Comparison of ENCODE assay signal across 8 mouse cellular contexts in genomic region chr12:90729648-90730047, GRCm38 (mm10). TPM values are rescaled to one million over a fixed set of nuclear protein-coding genes. Genes with fewer than 3 reads are reported as not detected.
DNase-seq lines count a peak whose midpoint lies in the region; ATAC-seq and TF ChIP-seq lines count a peak whose summit lies in the region.

No protein-coding gene starts in this region.

- no peak overlapping the region for H3K9ac ChIP-seq in lung, embryonic 14.5 days

- no peak overlapping the region for H3K4me2 ChIP-seq in lung, embryonic 14.5 days

- H3K36me3 ChIP-seq in embryonic facial prominence, embryonic 10.5 days (replicated peaks), result no peaks in the 10 kb centered on the region
- H3K36me3 ChIP-seq in lung, embryonic 14.5 days (ENCODE audit: insufficient read depth), result no peaks in the 10 kb centered on the region
- H3K36me3 ChIP-seq in small intestine, adult 2 months (ENCODE audit: control insufficient read depth, insufficient read depth, low read length), result no peaks in the 10 kb centered on the region

- H3K27ac ChIP-seq in embryonic facial prominence, embryonic 10.5 days (replicated peaks), result no peak overlapping the region
- H3K27ac ChIP-seq in lung, embryonic 14.5 days (ENCODE audit: low read depth), result no peak overlapping the region
- no peak overlapping the region for H3K27ac ChIP-seq in small intestine, adult 2 months (ENCODE audit: insufficient read depth, low read depth, low read length)

- WGBS in embryonic facial prominence, embryonic 10.5 days, result 50% methylated on average over 10 of the region's 10 CpGs
- WGBS in lung, embryonic 14.5 days, result 52% methylated on average over 10 of the region's 10 CpGs
- 46% methylated on average over 10 of the region's 10 CpGs for WGBS in small intestine, adult 2 months

- no peak overlapping the region for H3K4me3 ChIP-seq in embryonic facial prominence, embryonic 10.5 days
- no peak overlapping the region for H3K4me3 ChIP-seq in lung, embryonic 14.5 days (ENCODE audit: low read depth, low read length)
- no peak overlapping the region for H3K4me3 ChIP-seq in small intestine, adult 2 months (ENCODE audit: low read depth, low read length)

- peak; percentile 78 for TF ChIP-seq CTCF in lung, embryonic 14.5 days (IDR thresholded peaks at IDR 0.05; ENCODE audit: low read depth)
- peak; percentile 69; the same call in 1 of the 2 replicates for TF ChIP-seq CTCF in small intestine, adult 2 months (IDR thresholded peaks at IDR 0.05; ENCODE audit: extremely low read depth, insufficient read length, insufficient replicate concordance, low read depth, low read length)

- peak; percentile 33 for DNase-seq in right cerebral cortex, adult 18-20 months
- DNase-seq in right cerebral cortex, postnatal 36 days (ENCODE audit: low spot score in 2 of 2), result no peak
- DNase-seq in adrenal gland, postnatal 36 days, result peak; percentile 67 to 72
- DNase-seq in embryonic facial prominence, embryonic 10.5 days (ENCODE audit: low spot score), result peak; percentile 70
- peak; percentile 43 for DNase-seq in kidney, adult 9 months
- DNase-seq in lung, embryonic 14.5 days, result peak; percentile 70
- no peak for DNase-seq in Muller cell, postnatal 12 days (ENCODE audit: inconsistent ontology term)

- no peaks in the 10 kb centered on the region for H3K27me3 ChIP-seq in embryonic facial prominence, embryonic 10.5 days (replicated peaks; ENCODE audit: low read depth, poor library complexity, severe bottlenecking)
- H3K27me3 ChIP-seq in lung, embryonic 14.5 days (ENCODE audit: insufficient read depth, low read length), result no peaks in the 10 kb centered on the region
- H3K27me3 ChIP-seq in small intestine, adult 2 months (ENCODE audit: control insufficient read depth, insufficient read depth, low read length), result no peaks in the 10 kb centered on the region

- TF ChIP-seq POLR2A in small intestine, adult 2 months (IDR thresholded peaks at IDR 0.05; ENCODE audit: low read depth, low read length), result no peak

- H3K4me1 ChIP-seq in embryonic facial prominence, embryonic 10.5 days, result 0 out of 2 replicates have a peak, but pooled peaks cover 2% of the 10 kb centered on the region
- no peaks in the 10 kb centered on the region for H3K4me1 ChIP-seq in lung, embryonic 14.5 days (ENCODE audit: insufficient read depth)
- H3K4me1 ChIP-seq in small intestine, adult 2 months (ENCODE audit: control insufficient read depth, insufficient read depth, insufficient read length, low read length), result no peaks in the 10 kb centered on the region

- ATAC-seq in lung, embryonic 14.5 days (ENCODE audit: insufficient read depth), result no peak

- no peaks in the 10 kb centered on the region for H3K9me3 ChIP-seq in embryonic facial prominence, embryonic 10.5 days
- H3K9me3 ChIP-seq in lung, embryonic 14.5 days (ENCODE audit: low read depth, low read length), result no peaks in the 10 kb centered on the region

RNA-seq across cellular contexts. Expression of gene Dio2, which starts 8.6 kb away (rescaled TPM):
- total RNA-seq in adrenal gland, postnatal 36 days (2021), result 10 to 100 TPM in 1 of 2 experiments, 1 to 10 TPM in 1; 8.1 to 18.1 TPM
- 0.21 and 0.45 TPM in 2 replicates for polyA plus RNA-seq in embryonic facial prominence, embryonic 10.5 days (2016; fragmentation: Nextera tagmentation; extraction: Ambion mirVana)
- 0.83 and 0.95 TPM in 2 replicates for polyA plus RNA-seq in lung, embryonic 14.5 days (2014; fragmentation: Nextera tagmentation; extraction: Ambion mirVana)
- polyA plus RNA-seq in small intestine, adult 2 months (2012; rRNA removed), result 0.04 and 0.10 TPM in 2 replicates

Comparison
In these comparisons a context has a peak if more than half of its experiments do, and no peak if none do; other contexts are left out.
1. DNase-seq: peak in right cerebral cortex, adult 18-20 months (single experiment), adrenal gland, postnatal 36 days (2 of 2), embryonic facial prominence, embryonic 10.5 days (single experiment), kidney, adult 9 months (single experiment) and lung, embryonic 14.5 days (single experiment); none in right cerebral cortex, postnatal 36 days (0 of 2) and Muller cell, postnatal 12 days (single experiment).